9 mouse cellular contexts compared by ENCODE assay signal in genomic region chr4:106778116-106778788, GRCm38 (mm10). TPM values are rescaled to one million over a fixed set of nuclear protein-coding genes. Genes with fewer than 3 reads are reported as not detected.
DNase-seq lines count a peak whose midpoint lies in the region; ATAC-seq and TF ChIP-seq lines count a peak whose summit lies in the region.
"Had no signal": no experiment of that assay in that cellular context is flagged by ENCODE, and none has a peak within 500 bp of the region (broad histone marks: within the 10 kb centered on the region; RNA-seq: fewer than 3 reads in every experiment).

No protein-coding gene starts in this region.

- no peaks in the 10 kb centered on the region for H3K9me3 ChIP-seq in hindbrain, embryonic 12.5 days (replicated peaks)
- H3K9me3 ChIP-seq in lung, embryonic 14.5 days (ENCODE audit: low read depth, low read length) = no peaks in the 10 kb centered on the region

- peaks cover 59% of the 10 kb centered on the region for H3K4me1 ChIP-seq in hindbrain, embryonic 12.5 days
- H3K4me1 ChIP-seq in lung, embryonic 14.5 days (ENCODE audit: insufficient read depth) = peaks cover 26% of the 10 kb centered on the region
- no peaks in the 10 kb centered on the region for H3K4me1 ChIP-seq in thymus, adult 2 months (replicated peaks; ENCODE audit: control insufficient read depth, insufficient read depth, low read length)

- peak; percentile 63 for ATAC-seq in hindbrain, embryonic 12.5 days (ENCODE audit: low FRiP score)
- peak; percentile 97 for ATAC-seq in lung, embryonic 14.5 days (ENCODE audit: insufficient read depth)

- no peak for TF ChIP-seq POLR2A in thymus, adult 2 months (IDR thresholded peaks at IDR 0.05; ENCODE audit: control insufficient read depth, extremely low read depth, insufficient read depth, low read length, poor library complexity)

- 47% methylated on average over 4 of the region's 5 CpGs for WGBS in hindbrain, embryonic 12.5 days
- 34% methylated on average over 5 of the region's 5 CpGs for WGBS in lung, embryonic 14.5 days
- WGBS in thymus, adult 2 months = 94% methylated on average over 5 of the region's 5 CpGs

- H3K27ac ChIP-seq in hindbrain, embryonic 12.5 days = peak overlapping the region; percentile 68
- H3K27ac ChIP-seq in lung, embryonic 14.5 days (ENCODE audit: low read depth) = peak overlapping the region; percentile 79
- H3K27ac ChIP-seq in thymus, adult 2 months (ENCODE audit: control insufficient read depth, insufficient read depth, low read length) = no peak overlapping the region

- no peak overlapping the region for H3K4me2 ChIP-seq in hindbrain, embryonic 12.5 days (replicated peaks)
- no peak overlapping the region for H3K4me2 ChIP-seq in lung, embryonic 14.5 days

- no peaks in the 10 kb centered on the region for H3K36me3 ChIP-seq in hindbrain, embryonic 12.5 days
- H3K36me3 ChIP-seq in lung, embryonic 14.5 days (ENCODE audit: insufficient read depth) = no peaks in the 10 kb centered on the region
- no peaks in the 10 kb centered on the region for H3K36me3 ChIP-seq in thymus, adult 2 months (ENCODE audit: control insufficient read depth, insufficient read depth, low read length)

- H3K9ac ChIP-seq in hindbrain, embryonic 12.5 days = no peak overlapping the region
- no peak overlapping the region for H3K9ac ChIP-seq in lung, embryonic 14.5 days

- H3K27me3 ChIP-seq in hindbrain, embryonic 12.5 days = no peaks in the 10 kb centered on the region
- no peaks in the 10 kb centered on the region for H3K27me3 ChIP-seq in lung, embryonic 14.5 days (ENCODE audit: insufficient read depth, low read length)
- H3K27me3 ChIP-seq in thymus, adult 2 months (ENCODE audit: control insufficient read depth, insufficient read depth, low read length) = no peaks in the 10 kb centered on the region

- H3K4me3 ChIP-seq in hindbrain, embryonic 12.5 days = no peak overlapping the region
- H3K4me3 ChIP-seq in lung, embryonic 14.5 days (ENCODE audit: low read depth, low read length) = no peak overlapping the region
- no peak overlapping the region for H3K4me3 ChIP-seq in thymus, adult 2 months (ENCODE audit: control insufficient read depth, insufficient read depth, low read length)

- DNase-seq in adipocyte (ENCODE audit: low spot score) = peak; percentile 100
- peak; percentile 83 to 92 for DNase-seq in cerebellum, postnatal 4 days (ENCODE audit: low spot score in 2 of 2)
- DNase-seq in gastrocnemius, adult 18-20 months (ENCODE audit: low spot score) = peak; percentile 98
- peak; percentile 91 for DNase-seq in layer of hippocampus, adult 9-11 months
- DNase-seq in lung, embryonic 14.5 days = peak; percentile 99
- DNase-seq in ovary, postnatal 14 days (ENCODE audit: low spot score) = peak; percentile 90
- no peak for DNase-seq in thymus, adult 2 months

- peak; percentile 60 for TF ChIP-seq CTCF in lung, embryonic 14.5 days (IDR thresholded peaks at IDR 0.05; ENCODE audit: low read depth)
- TF ChIP-seq CTCF in thymus, adult 2 months (IDR thresholded peaks at IDR 0.05; ENCODE audit: borderline replicate concordance, control insufficient read depth, extremely low read depth, insufficient read depth, low read length, poor library complexity) = no peak

RNA-seq across cellular contexts. Expression of gene Acot11, which starts 26.5 kb away (rescaled TPM):
- 10 to 100 TPM in 1 of 2 experiments, 1 to 10 TPM in 1; 9.9 to 13.2 TPM for total RNA-seq in gastrocnemius, adult 18-20 months (2021)
- 2.4 TPM in 2 replicates for polyA plus RNA-seq in hindbrain, embryonic 12.5 days (2016; fragmentation: Nextera tagmentation; extraction: Ambion mirVana)
- 0.84 and 1.1 TPM in 2 replicates for polyA plus RNA-seq in lung, embryonic 14.5 days (2014; fragmentation: Nextera tagmentation; extraction: Ambion mirVana)
- polyA plus RNA-seq in thymus, adult 2 months (2012; rRNA removed) = 6.4 and 10.0 TPM in 2 replicates

RNA-seq across cellular contexts. Expression of gene Fam151a, which starts 44.6 kb away (rescaled TPM):
- total RNA-seq in gastrocnemius, adult 18-20 months (2021) = not detected
- not detected in 2 replicates for polyA plus RNA-seq in hindbrain, embryonic 12.5 days (2016; fragmentation: Nextera tagmentation; extraction: Ambion mirVana)
- 0.27 and 0.30 TPM in 2 replicates for polyA plus RNA-seq in lung, embryonic 14.5 days (2014; fragmentation: Nextera tagmentation; extraction: Ambion mirVana)
- 0.52 and 1.2 TPM in 2 replicates for polyA plus RNA-seq in thymus, adult 2 months (2012; rRNA removed)

RNA-seq across cellular contexts. Expression of gene Mroh7, which starts 47.5 kb away (rescaled TPM):
- under 1 TPM; 0.09 to 0.50 TPM for total RNA-seq in gastrocnemius, adult 18-20 months (2021)
- 0.81 and 0.91 TPM in 2 replicates for polyA plus RNA-seq in hindbrain, embryonic 12.5 days (2016; fragmentation: Nextera tagmentation; extraction: Ambion mirVana)
- 0.08 and 0.22 TPM in 2 replicates for polyA plus RNA-seq in lung, embryonic 14.5 days (2014; fragmentation: Nextera tagmentation; extraction: Ambion mirVana)
- 0.22 and 0.27 TPM in 2 replicates for polyA plus RNA-seq in thymus, adult 2 months (2012; rRNA removed)
- total RNA-seq: MEL had no signal
